Mouse (Mus musculus) thymus, postnatal 0 days (tissue): ENCODE results near the gene Grsf1. TPM values are rescaled to one million over a fixed set of nuclear protein-coding genes. Genes with fewer than 3 reads are reported as not detected.

ENCODE experiments used
- DNase-seq: peaks from one replicate; pipeline ENCODE4 v3.0.0-alpha.2; 2015; ENCODE audit warnings: low spot score
- polyA plus RNA-seq: library from polyadenylated mRNA; unstranded; fragments of >200 nt; fragmentation: Nextera tagmentation; extraction: Ambion mirVana; gene quantifications from 2 replicates; pipeline ENCODE4 v1.2.1, GENCODE M21; 2015

The Grsf1 gene
- polyA plus RNA-seq = 43.5 and 46.0 TPM in 2 replicates

DNA sequence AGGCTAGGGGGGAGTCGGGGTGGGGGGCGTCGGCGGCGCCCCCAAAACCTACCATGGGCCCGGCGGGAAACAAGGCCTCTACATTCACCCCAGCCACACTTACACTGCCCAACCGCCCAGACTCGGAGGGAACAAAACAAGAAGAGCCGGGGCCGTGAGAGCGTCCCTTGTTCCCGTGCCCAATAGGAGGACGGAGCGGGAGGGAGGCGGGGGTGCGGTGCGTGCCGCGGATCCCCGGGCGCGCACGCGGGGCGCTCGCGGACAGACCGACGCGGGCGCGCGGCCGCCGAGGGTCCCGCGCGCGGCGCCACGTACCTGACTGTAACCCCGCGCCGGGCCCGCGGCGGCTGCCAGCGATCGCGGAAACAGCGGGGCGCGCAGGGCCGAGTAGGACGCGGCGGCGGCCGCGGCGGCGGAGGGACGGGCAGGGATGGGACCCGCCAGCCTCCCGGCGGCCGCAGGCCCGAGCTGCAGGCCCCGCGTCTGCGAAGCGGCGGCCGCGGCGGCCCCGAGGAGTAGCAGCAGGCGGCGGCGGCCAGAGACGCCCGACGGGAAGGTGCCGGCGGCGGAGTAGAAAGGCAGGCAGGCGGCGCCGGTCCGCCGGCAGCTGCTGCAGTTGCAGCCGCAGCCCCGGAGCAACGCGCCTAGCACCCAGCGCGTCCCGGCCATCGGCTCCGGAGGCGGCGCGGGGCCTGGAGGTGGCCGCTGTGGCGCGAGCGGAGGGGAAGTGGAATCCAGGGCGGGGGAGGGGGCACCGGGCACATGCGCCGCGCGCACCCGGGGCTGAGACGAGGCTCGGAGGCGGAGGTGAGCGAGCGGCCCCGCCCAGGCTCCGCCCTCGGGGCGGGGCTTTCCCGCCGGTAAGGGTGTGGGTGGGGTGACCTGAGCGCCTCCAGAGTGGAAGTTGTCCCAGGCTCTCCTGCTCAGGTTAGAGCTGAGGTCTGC lies at the start of gene Grsf1:
Gene Grsf1 (minus strand): TSS at position 729 of the 945 bp plus-strand sequence.
- peak; percentile 91 for DNase-seq

DNA sequence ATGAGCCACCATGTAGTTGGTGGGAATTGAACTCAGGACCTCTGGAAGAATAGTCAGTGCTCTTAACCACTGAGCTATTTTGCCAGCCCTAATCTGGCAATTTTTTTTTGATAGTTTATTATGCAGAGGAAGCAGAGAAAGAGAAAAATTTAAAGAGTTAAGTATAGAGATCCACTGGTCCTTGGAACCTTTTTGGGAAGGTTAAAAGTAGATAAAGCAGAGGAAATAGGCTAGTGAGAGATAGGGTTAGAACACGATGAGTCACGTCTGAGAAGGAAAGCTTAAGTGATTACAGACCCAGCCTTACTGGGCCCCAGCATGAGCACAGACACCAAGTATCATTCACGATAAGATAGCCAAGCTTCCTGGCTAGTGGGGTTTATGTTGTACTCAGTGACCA lies 48.1 kb upstream of the Grsf1 start:
- DNase-seq = no peak

DNA sequence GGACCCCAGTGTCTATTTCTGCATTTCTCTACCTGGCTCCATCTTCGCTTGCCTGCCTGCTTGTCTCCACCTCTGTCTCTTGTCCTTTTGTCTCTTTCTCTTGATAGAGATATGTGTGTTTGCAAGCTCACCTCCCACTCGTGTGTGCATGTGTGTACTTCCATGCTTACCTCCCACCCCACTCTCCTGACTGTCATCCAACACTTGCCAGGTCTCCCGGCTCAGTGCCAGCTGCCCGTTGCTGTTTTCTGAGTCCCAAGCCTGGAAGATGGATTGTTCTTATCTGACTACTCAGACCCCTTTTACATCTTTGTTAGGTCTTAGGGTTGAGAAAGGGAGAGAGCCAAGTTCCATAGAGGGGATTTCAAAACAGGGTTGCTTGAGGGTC lies 46.2 kb upstream of the Grsf1 start:
- no peak for DNase-seq

DNA sequence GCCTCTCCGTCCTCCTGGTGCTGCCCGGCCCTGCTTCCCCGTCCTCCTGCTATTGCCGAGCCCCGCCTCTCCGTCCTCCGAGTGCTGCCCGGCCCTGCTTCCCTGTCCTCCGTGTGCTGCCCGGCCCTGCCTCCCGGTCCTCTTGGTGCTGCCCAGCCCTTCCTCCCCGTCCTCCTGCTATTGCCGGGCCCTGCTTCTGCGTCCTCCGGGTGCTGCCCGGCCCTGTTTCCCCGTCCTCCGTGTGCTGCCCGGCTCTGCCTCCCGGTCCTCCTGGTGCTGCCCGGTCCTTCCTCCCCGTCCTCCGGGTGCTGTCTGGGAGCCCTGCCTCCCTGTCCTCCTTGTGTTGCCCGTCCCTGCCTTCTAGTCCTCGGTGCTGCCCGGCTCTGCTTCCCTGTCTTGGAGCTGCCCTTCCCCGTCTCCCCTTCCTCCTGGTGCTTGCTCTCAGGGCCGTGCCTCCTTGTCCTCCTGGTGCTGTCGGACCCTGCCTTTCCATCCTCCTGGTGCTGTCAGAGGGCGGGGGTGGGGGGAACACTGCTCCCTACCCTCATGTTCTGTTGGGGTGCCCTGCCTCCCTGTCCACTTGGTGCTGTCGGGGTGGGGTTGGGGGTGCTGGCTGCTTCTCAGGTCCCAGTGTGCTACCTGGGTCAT lies 45.7 kb upstream of the Grsf1 start:
- no peak for DNase-seq

DNA sequence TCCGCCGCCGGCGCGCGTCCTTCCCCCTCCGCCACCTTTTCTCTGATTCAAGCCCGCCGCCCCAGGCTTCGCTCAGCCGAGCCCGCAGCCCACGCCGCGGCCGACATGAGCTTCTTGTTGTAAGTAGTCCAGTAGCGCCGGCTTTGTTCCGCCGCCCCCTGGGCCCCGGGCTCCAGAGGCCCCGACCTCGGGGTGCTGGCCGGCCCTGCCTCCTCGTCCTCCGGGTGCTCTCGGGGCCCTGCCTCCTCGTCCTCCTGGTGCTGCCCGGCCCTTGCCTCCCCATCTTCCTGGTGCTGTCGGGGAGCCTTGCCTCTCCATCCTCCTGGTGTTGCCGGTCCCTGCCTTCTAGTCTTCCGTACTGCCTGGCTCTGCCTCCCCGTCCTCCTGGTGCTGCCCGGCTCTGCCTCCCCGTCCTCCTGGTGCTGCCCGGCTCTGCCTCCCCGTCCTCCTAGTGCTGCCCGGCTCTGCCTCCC lies 45.1 kb upstream of the Grsf1 start:
- no peak for DNase-seq

DNA sequence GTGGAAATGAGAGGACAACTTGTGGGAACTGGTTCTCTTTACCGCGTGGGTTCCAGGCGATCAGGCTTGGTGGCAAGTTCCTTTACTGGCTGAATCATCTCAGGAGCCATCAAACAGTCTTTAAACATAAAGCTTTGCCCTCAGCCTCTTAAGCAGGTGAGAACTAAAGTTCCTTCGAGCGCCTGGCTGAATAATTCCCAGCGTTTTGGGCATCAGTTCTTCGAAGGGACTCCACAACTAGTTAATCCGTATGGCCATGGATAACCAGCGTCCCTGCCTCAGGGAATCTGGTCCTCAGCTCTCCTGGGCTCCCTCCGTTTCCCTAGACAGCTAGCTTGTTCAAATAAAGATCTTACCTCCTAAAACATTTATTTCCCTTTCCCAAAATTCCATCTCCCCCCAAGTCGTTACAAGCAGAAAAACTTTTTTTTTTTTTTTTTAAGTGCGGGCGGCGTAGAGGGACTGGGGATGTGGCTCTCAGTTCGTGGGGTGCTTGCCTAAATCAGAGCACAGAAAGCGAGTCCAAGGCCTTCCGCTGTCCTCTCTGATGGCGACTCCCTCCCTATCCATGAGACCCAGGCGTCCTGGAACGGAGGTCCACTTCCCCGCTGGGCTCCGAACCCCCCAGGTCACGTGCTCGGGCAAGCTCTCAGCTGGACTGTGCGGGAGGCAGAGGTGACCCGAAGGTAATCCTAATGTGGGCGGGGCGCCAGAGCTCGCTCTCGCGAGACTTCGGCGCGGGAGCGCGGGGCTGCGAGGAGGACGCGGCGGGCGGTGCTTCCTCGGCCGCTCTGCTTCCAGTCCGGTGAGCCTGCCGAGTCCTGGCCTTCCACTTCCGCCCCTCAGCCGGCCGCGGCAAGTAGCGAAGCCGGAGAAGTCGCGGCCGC lies 44.4 kb upstream of the Grsf1 start, which contains the start of gene Mob1b:
Gene Mob1b (plus strand): TSS at position 740 of the 887 bp plus-strand sequence.
- DNase-seq = peak; percentile 92

DNA sequence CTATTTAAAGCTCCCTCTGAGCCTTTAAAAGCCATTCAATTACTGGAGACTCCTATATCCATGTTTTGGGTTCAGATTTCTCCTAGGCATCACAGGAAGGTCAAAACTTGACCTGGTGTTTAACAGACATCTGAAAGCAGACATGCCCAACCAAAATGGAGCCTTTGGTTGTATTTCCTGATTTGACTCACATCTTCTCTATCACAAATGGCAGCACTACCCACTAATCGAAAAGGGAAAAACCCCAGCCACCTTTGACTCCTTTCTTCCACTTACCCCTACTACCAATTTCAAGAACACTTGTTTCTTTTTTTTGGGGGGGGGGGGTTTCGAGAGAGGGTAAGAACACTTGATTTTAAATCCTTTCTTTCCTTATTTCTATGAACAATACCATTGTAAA lies 41.0 kb upstream of the Grsf1 start:
- no peak for DNase-seq

DNA sequence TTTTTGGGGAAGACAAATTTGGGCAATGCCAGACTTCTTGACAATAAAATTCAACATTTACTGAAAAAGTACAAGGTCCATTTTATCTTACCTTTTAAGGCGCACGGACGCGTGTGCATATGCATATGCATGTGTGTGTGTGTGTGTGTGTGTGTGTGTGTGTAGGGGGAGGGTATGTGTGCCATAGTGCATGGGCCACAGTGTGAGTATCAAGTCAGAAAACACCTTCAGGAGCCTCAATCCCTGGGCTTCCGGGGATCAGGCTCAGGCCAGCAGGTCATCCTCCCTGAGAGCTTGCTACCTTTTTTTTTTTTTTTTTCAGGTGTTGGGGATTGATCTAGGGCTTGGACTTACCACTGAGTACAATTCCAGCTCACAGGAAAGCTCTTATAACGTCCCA lies 36.4 kb upstream of the Grsf1 start:
- no peak for DNase-seq

DNA sequence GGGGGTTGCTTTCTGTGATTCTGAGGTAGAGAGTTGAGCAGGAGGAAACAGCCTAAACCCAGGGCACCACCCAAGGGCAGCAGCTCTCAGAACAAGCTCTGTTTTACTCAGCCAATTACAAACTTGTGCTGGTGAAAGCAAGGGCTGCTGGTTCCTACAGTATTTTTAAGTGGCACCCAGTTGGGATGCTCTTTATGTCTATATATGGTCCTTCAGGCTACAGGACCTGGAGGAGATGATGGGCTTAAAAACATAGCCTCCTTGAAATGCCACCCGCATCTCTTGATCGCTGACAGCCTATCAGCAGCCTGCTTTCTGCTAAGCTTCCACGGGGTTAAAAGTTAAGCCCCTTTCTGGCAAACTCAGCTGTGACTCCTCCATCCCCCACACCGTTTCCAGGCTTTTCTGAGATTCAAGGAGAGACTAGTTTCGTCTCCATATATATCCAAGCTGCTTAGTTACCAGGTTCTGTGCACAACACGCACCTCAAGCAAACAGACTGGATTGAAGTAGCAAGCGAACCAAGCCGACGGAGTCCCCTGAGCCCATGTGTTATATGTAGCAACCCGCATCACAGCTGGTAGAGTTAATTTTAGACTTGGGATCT lies 35.8 kb upstream of the Grsf1 start:
- no peak for DNase-seq

DNA sequence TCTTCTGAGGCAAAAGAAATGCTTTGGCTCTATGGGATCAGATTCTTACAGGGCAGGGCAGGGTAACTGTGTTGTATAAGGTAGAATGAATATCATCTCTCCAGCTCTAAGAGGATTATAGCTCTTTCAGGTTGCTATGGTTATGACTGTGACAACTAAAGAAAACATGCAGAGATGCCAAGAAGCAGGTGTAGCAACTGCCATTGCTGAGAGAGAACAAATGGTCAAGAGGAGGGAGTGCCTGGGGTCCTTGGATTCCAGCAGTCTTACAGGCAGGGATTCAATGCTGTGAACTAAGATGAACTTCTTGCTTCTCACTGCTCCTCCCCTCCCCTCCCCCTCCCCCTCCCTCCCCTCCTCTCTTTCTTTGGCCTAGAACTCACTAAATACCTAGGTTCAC lies 35.2 kb upstream of the Grsf1 start:
- DNase-seq = no peak

DNA sequence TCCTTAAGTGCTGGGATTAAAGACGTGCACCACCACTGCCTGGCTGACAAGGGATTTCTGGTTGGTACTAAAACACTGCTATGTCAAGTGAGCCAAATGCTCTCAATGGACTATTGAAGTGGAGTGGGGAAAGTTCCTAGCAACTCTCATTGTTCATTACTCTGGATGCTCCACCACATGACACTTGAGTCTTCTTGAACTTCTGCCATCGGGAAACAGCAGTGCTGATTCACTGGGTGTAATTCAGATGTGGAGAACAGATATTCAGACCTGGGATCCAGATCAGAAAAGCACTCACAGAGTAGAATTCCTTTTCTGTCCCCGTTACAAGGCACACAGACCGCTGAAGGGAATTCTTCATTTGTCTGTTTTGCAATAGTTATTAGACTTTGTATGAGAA lies 27.6 kb upstream of the Grsf1 start:
- no peak for DNase-seq

DNA sequence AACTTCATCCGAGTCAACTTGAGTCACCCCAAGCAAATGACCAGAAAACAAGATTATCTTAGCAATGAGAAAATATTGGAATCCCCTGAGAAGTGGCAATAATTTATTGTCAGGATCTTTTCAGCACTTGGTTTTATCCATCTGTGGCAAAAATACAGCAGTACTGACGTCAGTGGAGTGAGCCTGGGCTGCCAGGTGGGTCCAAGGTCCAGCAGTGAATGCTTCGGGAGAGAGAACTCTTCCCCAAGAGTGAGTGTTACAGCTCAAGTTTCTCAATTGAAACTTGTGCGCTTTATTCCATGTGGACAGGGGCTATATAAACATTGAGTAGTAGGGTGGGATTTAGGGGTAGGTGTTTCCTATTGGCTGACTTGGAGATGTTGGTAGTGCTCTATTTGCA lies 26.1 kb upstream of the Grsf1 start:
- no peak for DNase-seq

DNA sequence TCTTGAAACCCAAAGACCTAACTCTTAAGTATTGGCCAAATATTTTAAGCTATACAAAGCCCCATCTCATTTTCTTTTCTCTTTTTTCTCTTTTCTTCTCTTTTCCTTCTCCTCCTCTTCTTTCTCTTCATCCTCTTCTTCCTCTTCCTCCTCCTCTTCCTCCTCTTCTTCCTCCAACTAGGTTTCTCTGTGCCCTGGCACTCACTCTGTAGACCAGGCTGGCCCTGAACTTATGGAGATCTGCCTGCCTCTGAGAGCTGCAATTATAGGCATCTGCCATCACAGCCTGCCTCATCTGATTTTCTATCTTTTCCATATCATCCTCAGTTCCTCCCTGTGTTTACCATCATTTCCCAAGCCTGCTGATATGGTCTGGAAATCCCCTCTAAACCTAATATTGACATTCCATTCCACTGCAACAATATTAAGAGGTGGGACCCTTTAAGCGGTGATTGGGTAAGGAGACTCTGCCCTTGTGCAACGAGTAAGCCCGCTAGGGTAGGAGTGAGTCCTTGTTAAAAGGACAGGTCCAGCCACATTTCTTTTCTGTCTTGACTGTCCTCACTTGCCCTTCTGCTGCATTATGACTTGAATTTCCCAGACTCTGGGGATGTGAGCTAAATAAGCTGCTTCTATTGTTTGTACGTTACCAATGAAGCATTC lies 23.4 kb upstream of the Grsf1 start:
- no peak for DNase-seq

DNA sequence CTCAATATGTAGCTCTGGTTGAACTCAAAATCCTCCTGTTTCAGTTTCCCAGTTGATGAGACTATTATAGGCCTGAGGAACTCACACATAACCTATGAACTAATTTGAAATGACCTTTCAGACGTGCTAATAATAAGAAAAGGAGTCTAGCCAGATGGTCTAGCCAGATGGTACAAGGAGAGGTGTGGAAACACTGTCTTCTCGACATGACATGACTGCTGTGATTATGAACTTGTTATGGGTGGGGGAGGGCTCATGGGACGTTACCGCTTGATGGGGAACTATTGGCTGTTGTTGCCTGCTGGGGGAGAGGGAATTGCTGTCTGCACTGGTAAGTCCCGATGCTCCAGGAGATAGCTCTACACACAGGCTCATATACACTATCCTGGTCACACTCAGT lies 21.3 kb upstream of the Grsf1 start:
- no peak for DNase-seq

DNA sequence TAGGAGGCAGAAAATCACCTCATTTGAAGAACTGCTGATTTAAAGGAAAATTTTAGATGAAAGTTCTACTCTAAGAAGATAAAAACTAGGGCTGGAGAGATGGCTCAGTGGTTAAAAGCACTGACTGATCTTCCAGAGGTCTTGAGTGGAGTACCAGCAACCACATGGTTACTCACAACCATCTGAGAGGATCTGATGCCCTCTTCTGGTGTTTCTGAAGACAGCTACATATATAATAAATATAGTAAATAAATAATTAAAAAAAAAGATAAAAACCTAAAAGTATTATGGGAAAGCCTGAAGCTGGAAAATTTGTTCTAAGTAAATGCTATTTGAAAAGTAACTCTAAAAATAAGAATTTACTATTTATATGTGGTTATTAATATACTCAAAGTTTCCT lies 17.1 kb upstream of the Grsf1 start:
- DNase-seq = no peak

DNA sequence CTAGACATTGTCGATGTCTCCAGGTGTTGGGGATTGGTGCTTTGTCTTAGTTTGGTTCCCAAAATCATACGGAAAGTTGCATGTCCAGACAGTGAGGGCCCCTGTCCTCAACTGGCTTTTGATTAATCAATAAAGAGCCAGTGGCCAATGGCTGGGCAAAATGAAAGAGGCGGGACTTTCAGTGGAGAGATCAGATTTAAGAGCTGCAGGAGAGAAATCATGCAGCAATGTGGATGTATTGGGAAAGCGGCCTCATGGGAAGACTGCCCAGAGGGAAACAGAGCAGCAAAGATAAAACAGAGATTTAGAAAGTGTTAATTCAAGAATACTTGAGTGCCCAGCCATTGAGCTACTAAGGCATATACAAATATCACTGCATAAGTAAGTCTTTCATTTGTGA lies 16.6 kb upstream of the Grsf1 start:
- no peak for DNase-seq

DNA sequence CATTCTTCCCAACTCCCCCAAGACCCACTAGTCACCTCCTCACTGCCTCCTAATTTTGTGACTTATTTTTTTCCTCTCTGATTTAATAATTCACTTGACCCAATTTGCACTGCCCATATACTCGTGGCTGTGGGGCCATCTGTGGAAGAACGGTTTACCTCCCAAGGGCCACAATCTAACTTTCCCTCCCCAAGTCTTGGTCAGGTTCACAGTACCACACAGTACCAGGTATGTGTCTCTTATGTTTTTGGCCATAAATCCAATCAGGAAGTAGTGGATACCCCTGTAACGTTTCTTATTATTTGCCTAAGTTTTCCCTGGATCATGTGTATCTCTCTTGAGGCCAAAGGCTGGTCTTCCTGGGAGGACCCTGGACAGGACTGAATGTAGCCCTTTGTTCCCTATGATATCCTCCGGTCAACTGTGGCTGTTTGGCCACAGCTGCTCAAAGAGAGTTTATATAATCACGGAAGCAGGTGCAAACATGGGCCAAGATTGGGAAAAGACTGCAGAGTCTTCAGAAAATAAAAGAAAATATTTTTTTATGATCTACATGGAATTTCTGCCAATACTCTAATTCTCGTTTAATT lies 15.6 kb upstream of the Grsf1 start:
- no peak for DNase-seq

DNA sequence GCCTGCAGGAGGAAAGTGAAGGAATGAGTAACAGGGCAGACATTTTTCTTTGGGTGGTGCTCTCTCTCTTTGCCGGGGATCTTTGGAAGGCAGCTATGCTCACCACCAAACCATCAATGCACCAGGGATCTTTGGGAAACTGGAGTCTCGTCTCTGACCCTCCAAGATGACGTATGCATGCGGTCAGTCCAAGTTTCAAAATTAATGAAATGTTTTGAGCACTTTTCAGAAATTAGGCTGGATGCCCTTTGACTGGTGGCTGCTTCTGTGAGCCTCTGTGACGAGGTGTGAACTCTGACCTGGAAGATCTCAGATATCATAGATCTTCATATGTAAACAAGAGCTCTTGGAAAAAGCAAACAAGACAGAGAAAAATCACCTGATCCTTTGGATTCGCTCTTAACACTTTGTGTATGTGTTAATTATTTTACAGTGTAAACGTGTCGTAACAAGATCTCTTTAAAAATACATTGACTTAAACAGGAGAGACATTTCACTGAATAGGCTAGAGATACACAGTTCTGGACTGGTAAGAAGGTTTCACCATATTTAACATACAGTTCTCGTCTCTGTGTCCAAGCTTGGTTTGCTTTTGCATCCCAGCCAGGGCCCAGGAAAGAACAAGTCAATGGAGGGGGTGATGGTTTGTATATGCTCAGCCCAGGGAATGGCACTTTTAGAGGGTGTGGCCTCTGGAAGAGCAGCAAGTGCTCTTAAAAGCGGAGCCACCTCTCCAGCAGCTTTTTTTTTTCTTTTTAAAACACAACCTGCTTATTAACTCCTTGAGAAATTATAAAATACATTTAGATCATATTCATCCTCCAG lies 14.9 kb upstream of the Grsf1 start:
- DNase-seq = no peak

DNA sequence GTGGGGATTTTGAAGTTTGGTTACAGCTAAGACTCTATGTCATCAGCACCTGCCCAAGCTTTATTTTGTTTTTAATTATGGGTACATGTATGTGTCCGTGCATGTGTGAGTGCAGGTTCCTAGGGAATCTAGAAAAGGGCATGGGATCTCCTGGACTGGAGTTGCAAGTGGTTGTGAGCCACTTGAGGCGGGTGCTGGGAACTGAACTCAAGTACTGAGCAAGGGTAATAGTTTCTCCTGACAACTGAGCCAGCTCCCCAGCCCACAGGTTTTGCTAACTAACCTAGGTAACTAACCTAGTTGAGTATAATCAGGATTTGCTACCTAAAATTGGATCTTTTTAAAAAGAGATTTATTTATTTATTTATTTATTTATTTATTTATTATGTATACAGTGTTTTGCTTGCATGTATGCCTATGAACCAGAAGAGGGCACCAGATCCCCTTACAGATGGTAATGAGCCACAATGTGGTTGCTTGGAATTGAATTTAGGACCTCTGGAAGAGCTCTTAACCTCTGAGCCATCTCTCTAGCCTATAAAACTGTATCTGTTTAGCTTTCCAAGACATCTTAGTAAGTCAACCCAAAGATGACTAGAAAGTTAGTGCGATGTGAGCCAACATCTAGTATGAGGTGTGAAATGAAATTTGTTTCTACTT lies 13.4 kb upstream of the Grsf1 start:
- peak; percentile 37 for DNase-seq
